Mouse (Mus musculus): ENCODE results near the gene Prl2c3.
"Not testable (repeated sequence)": the region's sequence is repeated elsewhere in the genome, so short reads cannot be mapped to it uniquely, and the experiment has no call there.

Gene Prl2c3

DNA sequence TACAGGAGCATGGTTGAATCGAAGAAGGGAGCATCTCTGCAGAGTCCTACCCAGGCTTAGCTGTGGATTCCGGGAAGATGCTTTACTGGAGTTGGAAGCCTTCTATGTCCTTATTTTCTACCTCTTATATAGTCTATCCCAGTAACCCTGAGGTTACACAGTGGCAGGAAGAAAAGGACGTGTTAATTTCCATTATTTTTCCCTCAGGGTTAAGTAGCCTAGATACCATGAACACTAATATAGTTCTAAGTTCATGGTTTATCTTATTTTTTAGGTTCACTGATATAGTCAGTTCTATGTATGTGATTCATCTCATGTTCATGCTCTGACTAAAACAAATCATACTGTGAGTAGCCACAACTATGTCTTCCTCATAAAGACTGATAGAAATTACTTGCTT lies at the start of gene Prl2c3:
Prl2c3 (minus strand) TSS at position 101 of the 400 bp plus-strand sequence.
- DNase-seq: not testable (repeated sequence)

DNA sequence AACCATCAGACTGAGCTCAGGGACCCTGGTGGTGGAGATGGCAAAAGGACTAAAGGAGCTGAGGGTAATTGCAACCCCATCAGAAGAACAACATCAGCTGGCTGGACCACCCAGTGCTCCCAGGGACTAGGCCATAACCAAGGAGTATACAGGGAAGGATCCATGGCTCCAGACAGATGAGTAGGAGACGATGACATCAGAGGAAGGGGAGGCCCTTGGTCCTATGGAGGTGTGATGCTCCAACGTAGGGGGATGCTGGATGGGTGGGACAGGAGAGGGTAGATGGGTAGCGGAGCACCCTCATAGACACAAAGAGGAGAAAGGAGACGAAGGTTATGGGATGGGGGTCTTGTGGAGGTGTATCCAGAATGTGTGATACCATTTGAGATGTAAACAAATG lies 48.4 kb upstream of the Prl2c3 start:
- not testable (repeated sequence) for DNase-seq

DNA sequence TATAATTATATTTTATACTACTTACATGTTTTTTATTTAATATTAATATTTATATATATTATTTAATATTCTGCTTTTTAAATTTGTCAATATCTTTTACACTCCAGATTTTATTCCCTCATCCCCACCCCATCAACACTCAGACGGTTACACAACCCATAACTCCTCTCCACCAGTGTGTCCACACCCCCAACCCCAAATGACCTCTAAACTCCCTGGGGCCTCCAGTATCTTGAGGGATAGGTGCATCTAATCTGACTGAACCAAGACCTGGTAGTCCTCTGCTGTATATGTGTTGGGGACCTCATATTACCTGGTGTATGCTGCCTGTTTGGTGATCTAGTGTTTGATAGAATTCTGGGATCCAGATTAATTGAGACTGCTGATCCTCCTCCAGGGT lies 44.8 kb upstream of the Prl2c3 start:
- not testable (repeated sequence) for DNase-seq

DNA sequence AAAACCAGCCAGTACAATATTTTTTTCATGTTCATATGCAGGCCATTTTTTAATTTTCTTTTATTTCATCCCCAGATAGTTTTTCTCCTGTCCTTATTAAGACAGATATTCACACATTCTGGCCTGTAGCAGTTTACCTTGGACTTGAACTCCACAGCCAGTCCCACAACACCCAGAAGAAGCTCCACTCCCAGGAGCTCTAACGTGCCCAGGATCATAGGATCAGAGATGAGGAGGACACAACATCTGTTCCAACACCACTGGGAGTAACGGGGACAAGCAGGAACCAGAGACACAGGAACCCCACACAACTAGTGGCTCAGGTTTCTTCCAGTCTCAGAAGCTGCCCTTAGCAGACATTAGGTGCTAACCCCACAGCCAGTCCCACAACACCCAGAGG lies 37.7 kb upstream of the Prl2c3 start:
- DNase-seq: not testable (repeated sequence)

DNA sequence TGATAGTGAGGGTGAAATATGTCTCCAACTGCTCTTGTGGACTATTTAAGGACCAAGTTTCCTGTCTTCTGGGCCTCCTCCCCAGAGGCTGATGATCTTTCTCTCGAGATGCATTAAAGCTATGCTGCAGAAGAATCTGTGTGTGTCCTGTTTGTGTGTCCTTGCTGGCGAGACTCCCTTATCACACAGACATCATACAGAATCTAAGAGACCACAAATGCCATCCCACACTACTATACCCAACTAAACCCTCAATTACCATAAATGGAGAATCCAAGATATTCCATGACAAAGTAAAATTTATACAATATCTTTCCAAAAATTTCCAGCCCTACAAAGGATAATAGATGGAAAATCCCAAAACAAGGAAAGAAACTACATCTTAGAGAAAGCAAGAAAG lies 31.9 kb upstream of the Prl2c3 start:
- DNase-seq: no peak

DNA sequence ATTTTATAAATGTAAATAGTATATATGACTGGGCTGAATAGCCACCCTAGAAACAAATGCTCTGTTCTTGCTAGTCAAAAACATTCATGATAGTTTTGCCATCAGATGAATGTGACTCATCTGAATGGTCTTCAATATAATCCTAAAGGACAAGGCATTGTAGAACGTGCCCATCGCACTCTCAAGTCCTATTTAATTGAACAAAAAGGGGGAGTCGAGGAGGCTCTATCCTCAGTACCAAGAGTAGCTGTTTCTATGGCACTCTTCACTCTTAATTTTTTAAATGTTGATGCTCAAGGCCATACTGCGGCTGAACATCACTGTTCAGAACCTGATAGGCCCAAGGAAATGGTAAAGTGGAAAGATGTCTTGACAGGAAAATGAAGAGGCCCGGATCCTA lies 29.2 kb upstream of the Prl2c3 start:
- peak; percentile 8 for DNase-seq

DNA sequence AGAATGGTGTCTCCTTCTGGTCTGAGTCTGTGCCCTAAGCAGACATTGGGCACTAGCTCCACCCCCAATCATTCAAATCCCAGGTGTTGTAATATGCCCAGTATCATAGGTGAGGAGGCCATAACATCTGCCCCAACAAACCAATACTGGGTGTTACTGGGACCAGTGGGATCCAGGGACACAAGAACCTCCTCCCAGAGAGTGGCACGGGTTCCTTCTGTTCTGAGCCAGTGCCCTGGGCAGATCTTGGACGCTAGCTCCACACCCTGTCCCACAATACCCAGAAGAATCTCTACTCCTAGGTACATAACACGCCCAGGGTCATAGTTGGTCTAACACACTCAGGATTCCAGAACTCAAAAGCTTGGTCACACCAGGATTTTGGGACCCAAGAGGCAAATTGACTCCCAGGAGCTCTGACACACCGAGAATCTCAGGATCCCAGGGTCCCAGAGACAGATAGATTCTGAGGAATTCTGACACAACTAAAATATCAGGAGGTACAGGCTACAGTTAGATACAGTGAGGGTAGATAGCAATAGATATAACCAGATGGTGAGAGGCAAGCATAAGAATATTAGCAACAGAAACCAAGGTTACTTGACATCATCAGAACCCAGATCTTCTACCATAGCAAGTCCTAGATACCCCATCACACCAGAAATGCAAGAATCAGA lies 24.8 kb upstream of the Prl2c3 start:
- DNase-seq: not testable (repeated sequence)

DNA sequence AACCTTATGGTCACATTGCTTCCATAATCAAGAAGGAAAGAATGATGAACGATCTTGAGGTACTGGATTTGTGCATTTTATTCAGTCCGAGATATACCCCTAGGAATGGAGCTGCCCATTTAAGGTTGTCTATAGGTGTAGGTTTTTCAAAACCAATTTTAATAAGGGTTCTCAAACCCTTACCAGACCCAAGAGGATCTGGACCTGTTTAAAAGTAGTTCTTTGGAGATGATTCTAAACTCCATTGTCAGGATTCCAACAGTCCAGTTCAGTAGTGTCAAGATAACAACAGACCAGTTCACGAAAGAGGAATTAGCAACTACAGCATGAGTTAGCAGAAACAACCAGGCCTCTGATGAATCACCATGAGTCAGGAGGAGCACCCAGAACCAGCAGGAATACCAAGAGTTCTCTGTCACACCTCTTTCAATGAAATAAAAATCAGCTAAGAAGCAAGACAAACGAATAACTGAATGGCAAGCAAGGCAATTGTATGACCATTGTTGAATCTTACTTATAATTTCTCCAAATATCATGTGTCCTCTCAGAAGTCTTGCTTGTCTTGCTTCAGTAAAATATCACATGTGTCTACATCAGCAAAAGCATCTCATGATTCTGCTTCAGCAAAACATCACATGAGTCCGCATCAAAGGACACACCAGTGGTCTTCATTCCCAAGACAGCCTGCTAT lies 14.0 kb upstream of the Prl2c3 start:
- DNase-seq: not testable (repeated sequence)

DNA sequence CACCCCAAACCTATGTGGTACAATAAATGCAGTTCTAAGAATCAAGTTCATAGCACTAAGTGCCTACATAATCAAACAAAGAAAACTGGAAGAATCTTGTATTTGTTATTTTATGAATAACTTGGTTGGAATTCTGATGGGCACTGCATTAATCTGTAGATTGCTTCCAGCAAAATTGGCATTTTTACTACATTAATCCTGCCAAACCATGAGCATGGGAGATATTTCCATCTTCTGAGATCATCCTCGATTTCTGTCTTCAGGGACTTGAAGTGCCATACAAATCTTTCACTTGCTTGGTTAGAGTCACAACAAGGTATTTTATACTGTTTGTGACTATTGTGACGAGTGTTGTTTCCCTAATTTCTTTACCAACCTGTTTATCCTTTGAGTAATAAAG lies 9.7 kb upstream of the Prl2c3 start:
- no peak for DNase-seq

DNA sequence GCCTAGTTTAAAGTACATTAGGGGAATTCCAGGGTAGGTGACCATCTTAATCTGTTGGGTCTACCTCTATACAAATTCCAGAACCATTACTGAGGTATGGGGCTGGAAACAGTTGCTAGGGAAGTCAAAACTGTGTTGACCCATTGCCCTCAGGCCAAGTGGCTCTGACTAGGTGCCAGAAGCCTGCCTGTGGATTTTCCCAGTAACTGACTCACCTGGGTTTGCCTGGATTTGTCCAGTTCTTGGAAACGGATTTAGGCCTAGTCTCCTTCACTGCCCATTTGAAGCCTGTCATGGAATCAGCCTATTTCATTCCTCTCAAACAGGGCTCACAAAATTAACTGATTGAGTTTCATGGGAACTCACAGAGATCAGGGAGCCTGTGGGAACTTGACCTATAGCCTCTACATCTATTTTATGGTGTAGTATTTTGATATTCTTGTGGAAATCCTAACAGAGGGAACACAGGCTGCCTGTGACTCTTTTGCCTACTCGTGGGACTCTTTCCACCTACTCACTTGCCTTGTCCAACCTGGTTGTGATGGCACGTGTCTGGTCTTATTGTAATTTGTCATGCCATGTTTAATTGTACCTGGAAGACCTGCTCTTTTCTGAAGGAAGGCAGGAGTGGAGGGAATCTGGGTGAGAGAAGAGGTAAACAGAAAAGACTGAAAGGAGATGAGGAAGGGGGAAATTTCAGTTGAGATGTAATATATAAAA lies 9.1 kb upstream of the Prl2c3 start:
- DNase-seq: not testable (repeated sequence)

DNA sequence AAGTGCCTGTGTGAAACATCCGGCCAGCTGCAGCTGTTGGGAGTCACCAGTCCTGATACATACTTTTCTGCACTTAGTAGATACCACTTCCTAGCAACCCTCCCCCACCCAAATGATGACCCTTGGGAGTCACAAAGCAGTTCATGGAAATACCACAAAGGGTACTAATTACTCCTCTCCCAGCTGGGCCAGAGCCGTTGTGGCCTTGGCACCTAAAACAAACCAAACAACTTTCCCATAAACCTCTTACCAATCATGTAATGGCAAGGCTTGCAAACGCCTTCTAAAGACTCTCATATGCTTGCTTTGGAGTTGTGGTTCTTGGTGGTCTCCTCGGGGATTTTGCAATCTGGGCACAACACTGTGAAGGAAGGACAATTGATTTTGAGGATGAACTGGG lies 6.6 kb upstream of the Prl2c3 start:
- DNase-seq: not testable (repeated sequence)

DNA sequence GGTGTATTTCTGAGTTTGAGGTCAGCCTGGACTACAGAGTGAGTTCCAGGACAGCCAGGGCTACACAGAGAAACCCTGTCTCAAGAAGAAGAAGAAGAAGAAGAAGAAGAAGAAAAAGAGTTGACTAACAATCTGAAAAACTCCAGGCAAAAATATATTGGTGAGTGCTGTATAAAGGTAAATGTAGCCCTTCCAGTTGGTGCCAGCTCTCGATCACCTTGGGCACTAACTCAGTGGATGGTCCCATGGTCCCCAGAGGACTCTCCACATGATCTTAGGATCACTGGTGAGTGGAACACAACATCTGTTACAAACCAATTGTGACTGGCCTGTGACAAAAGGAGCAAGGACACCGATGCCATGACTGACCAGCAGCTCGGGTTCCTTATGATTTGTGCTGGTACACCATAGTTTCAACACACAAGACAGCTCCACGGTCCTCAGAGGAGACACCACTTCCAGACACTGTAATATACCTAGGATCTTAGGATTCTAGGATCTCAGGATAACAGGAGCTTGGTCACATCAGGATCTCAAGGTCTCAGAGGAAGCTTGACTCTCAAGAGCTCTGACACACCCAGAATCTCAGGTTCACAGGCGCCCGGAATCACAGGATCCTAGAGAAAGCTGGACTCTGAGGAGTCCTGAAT lies 30.3 kb downstream of the Prl2c3 start:
- not testable (repeated sequence) for DNase-seq

Data from embryo, embryonic 11 days (tissue).